Mouse (Mus musculus) CD4-positive naive resting alpha-beta T cell, adult 76 days (primary cell): Measurements from ENCODE around the gene Olfr1373. TPM values are rescaled to one million over a fixed set of nuclear protein-coding genes. Genes with fewer than 3 reads are reported as not detected.

Source experiments
- total RNA-seq: library from RNA; stranded (reverse); gene quantifications from one replicate; pipeline ENCODE4 v1.2.4, GENCODE M21; 2023

Olfr1373 gene
- total RNA-seq: not detected

DNA sequence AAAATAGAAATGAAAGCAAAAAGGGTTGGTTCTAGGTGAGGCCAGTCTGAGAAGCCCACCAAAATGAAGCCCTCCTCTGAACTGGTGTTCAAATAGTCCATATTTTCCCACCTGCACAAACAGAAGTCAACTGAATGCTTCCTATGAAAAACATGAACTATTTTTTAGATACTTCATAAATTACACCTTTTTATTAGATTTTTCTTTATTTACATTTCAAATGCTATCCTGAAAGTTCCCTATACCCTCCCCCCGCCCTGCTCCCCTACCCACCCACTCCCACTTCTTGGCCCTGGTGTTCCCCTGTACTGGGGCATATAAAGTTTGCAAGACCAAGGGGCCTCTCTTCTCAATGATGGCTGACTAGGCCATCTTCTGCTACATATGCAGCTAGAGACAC is at the start of gene Olfr1373:
Gene Olfr1373, minus strand, starts transcription at position 101 of the 400 bp plus-strand sequence.

DNA sequence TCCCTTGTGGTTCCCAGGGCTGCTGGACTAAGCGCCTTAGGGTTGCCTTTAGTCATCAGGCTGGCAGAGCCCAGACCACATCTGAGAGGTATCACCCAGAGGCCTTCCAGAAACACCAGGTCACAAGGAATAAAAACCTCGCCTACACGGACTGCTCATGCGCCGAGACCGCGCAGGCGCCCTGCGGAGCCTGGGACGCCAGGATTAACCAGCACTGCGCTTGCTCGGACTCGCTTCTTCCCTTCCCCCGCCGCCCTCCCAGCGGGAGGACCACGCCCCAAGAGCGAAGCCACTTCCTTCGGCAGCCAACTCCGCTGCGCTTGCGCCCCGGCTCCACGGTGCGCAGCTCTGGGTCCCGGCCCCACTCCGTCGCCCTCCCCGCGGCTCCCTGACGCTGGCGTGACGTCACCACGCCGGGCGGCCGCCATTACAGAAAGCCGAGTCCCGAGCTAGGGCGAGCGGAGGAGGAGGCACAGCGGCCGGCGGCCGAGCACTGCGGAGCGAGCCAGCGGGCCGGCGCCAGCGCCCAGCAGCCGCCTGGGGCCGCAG is 46.9 kb downstream of the Olfr1373 start, which contains the start of gene Ppp2ca:
Gene Ppp2ca, plus strand, starts transcription at position 284 of the 549 bp plus-strand sequence.

Other genes starting within 250 kb of the Olfr1373 start
- gene Cdkn2aipnl, start 177.9 kb downstream of the Olfr1373 start, total RNA-seq: 40.1 TPM
- gene Ube2b, start 144.8 kb downstream of the Olfr1373 start, total RNA-seq: 289 TPM
- 4.2 TPM for gene Cdkl3, start 141.3 kb downstream of the Olfr1373 start, total RNA-seq
- 142 TPM for gene Ppp2ca, start 46.8 kb downstream of the Olfr1373 start, total RNA-seq
- gene Olfr1371, start 68.5 kb upstream of the Olfr1373 start, total RNA-seq: 1.5 TPM
- 157 TPM for gene Skp1a, start 86.5 kb upstream of the Olfr1373 start, total RNA-seq
- gene Tcf7, start 137.5 kb upstream of the Olfr1373 start, total RNA-seq: 1,194 TPM
- gene Vdac1, start 215.3 kb upstream of the Olfr1373 start, total RNA-seq: 47.5 TPM